Mouse (Mus musculus) myocyte (in vitro differentiated cells): ENCODE measurements around the gene Ercc5.

ENCODE experiments used
- CEBPB ChIP-seq: IDR thresholded peaks from 2 replicates; pipeline ENCODE4 v1.6.1; 2011; ENCODE audit warnings: mild to moderate bottlenecking, moderate library complexity; ENCODE audit not compliant: poor library complexity, insufficient read depth, severe bottlenecking
- MAX ChIP-seq: IDR thresholded peaks from one replicate; pipeline ENCODE4 v1.6.1; 2011; ENCODE audit warnings: low read depth, mild to moderate bottlenecking, control low read depth
- MYOD1 ChIP-seq, 3 experiments: IDR thresholded peaks; one replicate each; pipeline ENCODE4 v1.6.1; 2011; ENCODE audit warnings: control low read depth in 2 of 3, low read depth in 2 of 3, mild to moderate bottlenecking in 2 of 3, moderate library complexity in 1 of 3; ENCODE audit not compliant: insufficient read length in 2 of 3, control insufficient read depth in 1 of 3
- MYOG ChIP-seq, 3 experiments: IDR thresholded peaks; one replicate each; pipeline ENCODE4 v1.6.1; 2011; ENCODE audit warnings: control low read depth in 2 of 3, low read depth in 2 of 3, mild to moderate bottlenecking in 2 of 3; ENCODE audit not compliant: insufficient read length in 2 of 3, control insufficient read depth in 1 of 3, insufficient read depth in 1 of 3
- POLR2A ChIP-seq: IDR thresholded peaks from one replicate; pipeline ENCODE4 v1.6.1; 2011; ENCODE audit warnings: low read depth, mild to moderate bottlenecking, control low read depth, moderate library complexity; ENCODE audit not compliant: insufficient read length
- POLR2AphosphoS2 ChIP-seq: IDR thresholded peaks from one replicate; pipeline ENCODE4 v1.6.1; 2011; ENCODE audit warnings: low read depth, control low read depth; ENCODE audit not compliant: insufficient read length
- SRF ChIP-seq: IDR thresholded peaks from one replicate; pipeline ENCODE4 v1.6.1; 2011; ENCODE audit warnings: low read depth; ENCODE audit not compliant: control insufficient read depth, insufficient read length
- TCF12 ChIP-seq: IDR thresholded peaks from one replicate; pipeline ENCODE4 v1.6.1; 2011; ENCODE audit warnings: mild to moderate bottlenecking, control low read depth; ENCODE audit not compliant: poor library complexity, insufficient read depth, severe bottlenecking
- TCF3 ChIP-seq: IDR thresholded peaks from one replicate; pipeline ENCODE4 v1.6.1; 2011; ENCODE audit warnings: low read depth, control low read depth; ENCODE audit not compliant: insufficient read length
- USF1 ChIP-seq: IDR thresholded peaks from one replicate; pipeline ENCODE4 v1.6.1; 2011; ENCODE audit warnings: low read depth, mild to moderate bottlenecking, control low read depth, moderate library complexity

GRCm38 (mm10) chr1:44148706-44149105 is 1.2 kb downstream of the Ercc5 start:
- TF ChIP-seq POLR2AphosphoS2: no peak
- no peak for TF ChIP-seq MAX
- no peak for TF ChIP-seq TCF12
- no peak for TF ChIP-seq POLR2A
- TF ChIP-seq USF1: no peak
- no peak for TF ChIP-seq TCF3
- no peak for TF ChIP-seq CEBPB
- TF ChIP-seq SRF: no peak
- TF ChIP-seq MYOG (IDR thresholded peaks at IDR 0.05; ENCODE audit: control insufficient read depth in 1 of 3, insufficient read depth in 1 of 3, insufficient read length in 2 of 3, low read depth in 2 of 3): no peak
- no peak for TF ChIP-seq MYOD1 (IDR thresholded peaks at IDR 0.05; ENCODE audit: control insufficient read depth in 1 of 3, insufficient read length in 2 of 3, low read depth in 2 of 3)
